Mouse (Mus musculus) lung, adult 2 months (tissue): ENCODE measurements at regions not wholly inside any gene's neighbourhood (a gene's known extent, or its start where the extent isn't known, plus 50 kb on each side); places are given as distances from the start of the nearest gene placed in this dataset.

ENCODE experiments used
- DNase-seq: peaks from one replicate; pipeline ENCODE4 v3.0.0; 2022
- H3K4me1 ChIP-seq: fragments of 200-500 bp; 2 replicates; pipeline ENCODE4 v1.6.1; 2011; ENCODE audit warnings: low read length; ENCODE audit not compliant: control insufficient read depth, insufficient read depth
- H3K4me3 ChIP-seq: fragments of 200-500 bp; replicated peaks from 2 replicates; pipeline ENCODE3; 2011; ENCODE audit warnings: low read depth, mild to moderate bottlenecking, control low read depth, low read length; ENCODE audit errors: extremely low read depth
- CTCF ChIP-seq: fragments of 200-500 bp; IDR thresholded peaks from 2 replicates; pipeline ENCODE4 v1.5.1; 2011; ENCODE audit warnings: mild to moderate bottlenecking, low read length, control low read depth; ENCODE audit not compliant: insufficient read depth
- POLR2A ChIP-seq: fragments of 200-500 bp; IDR thresholded peaks from 2 replicates; pipeline ENCODE4 v1.6.1; 2011; ENCODE audit warnings: low read depth, mild to moderate bottlenecking, control low read depth, low read length, borderline replicate concordance; ENCODE audit errors: extremely low read depth
- WGBS: fragments of 180-500 bp; shearing (Covaris S2); methylation state at CpG from one replicate; pipeline ENCODE4 v1.1.7; 2018; 5-methylcytosine and 5-hydroxymethylcytosine counted together

DNA sequence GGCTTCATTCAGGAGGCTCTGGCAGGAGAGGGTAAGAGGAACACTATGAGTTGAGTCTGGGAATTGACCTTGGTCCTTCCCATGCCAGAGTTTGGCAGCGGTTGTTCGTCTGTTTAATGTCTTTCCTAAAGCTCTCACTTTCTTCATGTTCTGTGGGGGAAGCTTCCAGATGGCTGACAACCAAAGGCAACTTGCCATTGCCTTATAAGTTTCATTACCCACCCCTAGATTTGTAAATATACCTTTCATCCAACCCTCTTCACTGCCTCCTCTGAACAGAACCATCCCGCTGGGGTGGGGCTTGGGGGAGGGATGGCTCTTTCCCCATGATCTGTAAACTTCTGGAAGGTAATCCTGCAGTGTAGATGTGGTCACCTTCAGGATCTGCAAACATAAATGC is 109.7 kb upstream of the Tmc3 start:
- no peak for TF ChIP-seq POLR2A
- no peak for TF ChIP-seq CTCF
- no peak overlapping the region for H3K4me3 ChIP-seq
- H3K4me1 ChIP-seq, result no peaks in the 10 kb centered on the region
- no peak for DNase-seq
- 50% methylated on average over 3 of the region's 3 CpGs for WGBS

DNA sequence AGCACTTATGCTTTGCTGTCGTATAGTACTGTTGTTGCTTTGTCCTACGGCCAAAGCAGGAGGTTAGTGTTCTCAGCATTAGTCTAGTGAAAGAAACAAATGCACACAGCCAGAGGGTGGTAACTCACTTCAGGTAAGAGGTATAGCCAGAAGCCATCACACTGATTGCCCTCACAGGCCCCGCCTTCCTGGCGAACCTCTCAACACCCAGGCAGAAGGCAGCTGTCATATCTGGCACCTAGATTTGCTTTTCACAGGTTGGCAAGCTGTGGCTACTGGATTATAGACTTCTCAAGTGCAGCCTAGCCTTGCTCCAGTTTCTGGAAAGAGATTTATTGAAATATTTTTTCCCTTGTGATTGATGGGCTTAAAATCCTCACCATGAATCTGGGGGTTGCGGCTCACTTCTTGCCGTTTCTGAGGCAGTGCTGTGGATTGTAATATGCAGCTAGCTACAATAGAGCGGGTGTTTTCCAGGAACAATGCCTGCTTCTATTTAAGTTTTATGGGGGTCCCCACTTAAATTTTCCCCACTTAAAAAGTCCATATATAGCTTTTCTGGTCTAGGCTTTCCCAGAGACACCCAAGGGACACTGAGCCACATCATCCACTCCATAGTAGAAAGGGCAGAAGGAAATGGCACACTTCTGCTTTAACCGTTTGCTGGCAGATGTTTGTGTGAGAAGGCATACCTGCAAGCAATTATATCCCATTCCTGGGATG is 109.1 kb upstream of the Tmc3 start:
- DNase-seq, result no peak
- Histone ChIP-seq H3K4me1 (no peaks in the 10 kb centered on the region), H3K4me3 (no peak overlapping the region)
- TF ChIP-seq POLR2A (no peak), CTCF (no peak)
- 69% methylated on average over 8 of the region's 8 CpGs for WGBS

DNA sequence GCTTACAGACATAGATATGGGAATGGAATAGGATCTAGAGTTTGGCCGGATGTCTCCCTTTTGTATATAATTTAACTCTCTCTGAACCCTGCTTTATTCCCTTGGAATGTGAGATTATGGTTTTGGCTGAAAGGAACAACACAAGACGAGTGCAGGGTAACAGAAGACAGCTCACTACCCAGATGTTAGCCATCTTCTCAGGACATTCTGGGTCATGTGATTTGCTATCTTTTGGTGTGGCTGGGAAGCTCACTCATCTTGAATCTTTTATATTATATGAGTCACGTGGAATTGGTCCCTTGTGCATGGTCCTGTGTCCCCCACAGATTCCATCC is 108.6 kb upstream of the Tmc3 start:
- WGBS, result 61% methylated on average over 3 of the region's 3 CpGs

DNA sequence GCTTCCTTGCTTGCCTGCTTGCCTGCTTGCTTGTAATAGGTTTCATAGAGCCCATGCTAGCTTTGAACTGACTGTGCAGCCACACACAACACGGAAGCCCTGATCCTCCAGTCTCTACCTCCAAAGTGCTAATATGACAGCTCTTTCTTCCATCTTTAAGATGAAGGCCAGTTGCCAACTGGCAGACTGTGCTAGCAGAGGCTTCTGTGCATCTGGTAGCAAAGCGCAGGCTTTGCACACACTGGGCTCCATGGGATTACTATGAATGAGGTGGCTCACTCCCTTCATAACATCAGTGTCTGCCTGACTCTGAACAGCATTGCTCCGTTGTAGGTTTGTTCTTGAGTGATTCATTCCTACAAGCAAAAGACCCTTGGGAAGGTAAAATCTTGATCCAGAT is 107.9 kb upstream of the Tmc3 start:
- DNase-seq, result no peak
- no peaks in the 10 kb centered on the region for H3K4me1 ChIP-seq
- WGBS, result 87% methylated on average over 3 of the region's 3 CpGs
- no peak overlapping the region for H3K4me3 ChIP-seq
- TF ChIP-seq CTCF (no peak), POLR2A (no peak)

More for the DNA sequence above, 108.6 kb upstream of the Tmc3 start:
- DNase-seq, result no peak
- H3K4me3 ChIP-seq, result no peak overlapping the region
- H3K4me1 ChIP-seq, result no peaks in the 10 kb centered on the region
- TF ChIP-seq POLR2A (no peak), CTCF (no peak)

DNA sequence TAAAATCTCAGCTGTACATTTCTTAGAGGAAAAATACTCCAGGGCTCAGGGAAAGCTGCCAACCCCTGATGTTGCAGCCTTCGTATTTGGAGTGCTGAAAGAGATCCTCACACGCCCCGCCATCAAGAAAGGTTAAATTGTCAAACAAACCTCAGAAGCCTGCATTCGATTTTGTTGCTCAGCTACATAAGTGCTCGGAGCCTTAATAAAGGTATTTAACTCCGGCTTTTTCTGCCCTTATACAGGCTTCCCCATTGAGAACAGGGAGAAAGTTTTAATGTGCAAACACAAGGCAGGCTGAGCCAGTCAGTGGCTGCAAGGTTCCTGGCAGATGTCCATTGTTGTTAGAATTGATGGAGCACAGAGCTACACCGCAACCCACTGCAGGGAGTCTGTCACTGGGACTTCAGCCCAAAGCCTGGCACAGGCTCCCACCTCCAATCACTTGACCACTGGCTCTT is 107.0 kb upstream of the Tmc3 start:
- TF ChIP-seq POLR2A, result no peak
- no peak for TF ChIP-seq CTCF
- WGBS, result 38% methylated on average over 7 of the region's 7 CpGs
- no peak for DNase-seq
- Histone ChIP-seq H3K4me1 (no peaks in the 10 kb centered on the region), H3K4me3 (no peak overlapping the region)

DNA sequence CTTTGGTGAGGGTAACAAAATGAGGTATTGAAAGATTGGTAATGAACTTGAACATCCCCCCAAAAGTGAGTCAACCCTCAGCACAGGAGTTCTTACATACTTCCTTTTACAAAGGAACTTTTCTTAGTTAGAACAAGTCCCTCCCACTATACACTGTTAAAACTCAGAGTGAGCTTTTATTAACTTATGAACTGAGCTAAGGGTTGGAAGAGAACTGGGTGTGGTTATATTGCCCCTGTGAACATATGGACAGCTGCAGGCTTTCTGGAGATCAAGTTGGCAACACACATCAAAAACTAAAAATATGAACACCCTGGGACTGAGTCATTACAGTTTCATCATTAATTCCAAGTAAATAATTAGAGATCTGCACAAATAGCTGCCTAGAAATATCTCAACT is 103.1 kb upstream of the Tmc3 start:
- no peak for TF ChIP-seq POLR2A
- no peak for TF ChIP-seq CTCF
- Histone ChIP-seq H3K4me1 (no peaks in the 10 kb centered on the region), H3K4me3 (no peak overlapping the region)
- DNase-seq, result no peak

DNA sequence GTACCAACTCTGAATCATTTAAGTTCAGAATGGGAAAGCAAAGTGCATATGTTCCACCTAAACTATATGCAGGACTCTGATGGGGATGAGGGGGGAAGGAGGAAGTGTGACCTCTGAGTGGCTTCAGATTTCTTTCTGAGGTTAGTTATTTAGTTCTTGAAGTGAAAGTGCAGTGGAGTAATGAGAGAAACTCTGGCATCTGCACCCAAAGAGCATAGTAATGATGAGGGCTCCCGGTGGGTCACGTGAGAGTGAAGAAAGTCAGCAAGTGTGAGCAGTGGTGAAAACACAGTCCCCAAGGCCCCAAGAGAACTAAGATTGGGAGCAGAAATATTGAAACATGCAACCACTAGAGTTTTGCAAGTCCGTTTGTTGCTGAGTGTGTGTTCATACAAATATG is 102.5 kb upstream of the Tmc3 start:
- Histone ChIP-seq H3K4me1 (no peaks in the 10 kb centered on the region), H3K4me3 (no peak overlapping the region)
- TF ChIP-seq POLR2A (no peak), CTCF (no peak)
- no peak for DNase-seq
- 56% methylated on average over 3 of the region's 3 CpGs for WGBS

DNA sequence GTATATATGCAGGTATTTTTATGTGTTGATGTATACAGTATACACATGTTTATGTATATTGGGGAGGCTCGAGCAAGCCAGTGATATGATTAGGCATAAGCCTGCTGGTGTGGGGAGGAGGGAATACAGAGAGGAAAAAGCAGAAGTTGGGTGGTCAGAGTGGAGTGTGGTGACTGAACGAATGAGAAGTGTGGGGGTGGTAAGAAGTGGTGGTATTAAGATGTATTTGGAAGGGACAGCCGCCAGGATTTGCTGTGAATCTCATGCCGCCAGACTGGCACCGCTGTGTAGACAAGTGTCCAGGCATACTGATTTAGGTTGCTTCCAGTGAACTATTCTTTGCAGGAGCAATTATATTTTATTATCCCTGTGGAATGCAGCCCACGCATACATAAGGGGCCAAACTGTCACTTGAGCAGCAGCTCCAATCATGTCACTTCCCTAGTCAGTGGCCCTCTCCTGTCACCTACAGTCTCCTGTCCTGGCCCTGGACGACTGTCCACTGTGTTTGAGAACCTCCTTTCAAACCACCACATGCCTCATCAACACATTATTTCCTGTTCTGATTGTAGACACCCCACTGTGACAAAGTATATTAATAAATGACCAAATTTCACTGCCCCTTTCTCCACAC is 101.9 kb upstream of the Tmc3 start:
- Histone ChIP-seq H3K4me1 (no peaks in the 10 kb centered on the region), H3K4me3 (no peak overlapping the region)
- 52% methylated on average over 7 of the region's 7 CpGs for WGBS
- no peak for TF ChIP-seq POLR2A
- TF ChIP-seq CTCF, result no peak
- DNase-seq, result no peak

DNA sequence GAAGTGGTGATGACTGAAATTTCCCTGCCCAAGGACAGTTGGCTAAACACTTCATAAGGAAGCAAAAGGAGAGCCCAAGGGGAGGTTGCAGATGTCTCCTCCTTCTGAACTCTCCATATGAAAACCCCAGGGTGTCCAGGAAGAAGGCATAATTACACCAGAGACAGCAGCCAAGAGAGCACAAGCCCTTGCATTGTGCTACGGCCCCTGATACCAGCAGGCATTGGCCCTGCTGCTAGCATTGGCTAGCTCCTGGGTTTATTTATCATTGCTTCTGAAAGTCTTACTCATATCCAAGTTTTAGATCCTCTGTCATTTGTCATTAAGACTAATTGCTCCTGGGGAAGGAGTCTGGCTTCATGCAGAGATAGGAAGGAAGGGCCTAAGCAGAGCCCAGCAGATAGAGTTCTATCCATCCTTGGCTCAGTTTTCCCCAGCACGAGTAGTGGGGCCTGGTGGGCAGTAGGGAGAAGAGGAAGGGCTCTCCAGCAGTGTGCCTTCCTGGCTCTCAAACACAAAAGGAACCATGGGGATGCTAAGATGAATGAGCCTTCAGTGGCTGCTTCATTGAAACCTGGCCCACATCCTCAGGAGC is 98.5 kb upstream of the Tmc3 start:
- TF ChIP-seq POLR2A, result no peak
- TF ChIP-seq CTCF, result no peak
- DNase-seq, result no peak
- Histone ChIP-seq H3K4me3 (no peak overlapping the region), H3K4me1 (no peaks in the 10 kb centered on the region)
- 48% methylated on average over 2 of the region's 2 CpGs for WGBS

DNA sequence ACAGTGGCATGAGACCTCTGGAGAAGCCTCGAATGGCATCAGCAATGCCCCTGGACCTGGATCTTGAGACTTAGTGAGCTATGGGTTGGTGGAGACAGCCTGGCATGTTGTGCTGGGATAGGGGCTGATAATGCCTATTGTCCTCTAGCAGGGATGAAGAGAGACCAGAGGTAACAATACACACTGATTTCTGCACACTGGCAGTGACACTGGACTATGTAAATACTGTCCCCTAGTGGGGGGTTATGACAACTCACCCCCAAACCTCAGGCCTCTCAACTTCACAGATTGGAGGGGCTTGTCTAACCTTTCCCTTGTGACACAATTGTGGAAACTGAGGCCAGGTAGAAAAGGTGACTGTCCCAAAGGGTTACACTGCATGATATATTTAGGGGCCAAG is 94.9 kb upstream of the Tmc3 start:
- DNase-seq, result no peak
- 69% methylated on average over 1 of the region's 1 CpGs for WGBS
- no peaks in the 10 kb centered on the region for H3K4me1 ChIP-seq
- no peak for TF ChIP-seq POLR2A
- no peak for TF ChIP-seq CTCF
- H3K4me3 ChIP-seq, result no peak overlapping the region
